Mouse (Mus musculus) forebrain, embryonic 16.5 days (tissue): ENCODE measurements around the gene Cd99l2. TPM values are rescaled to one million over a fixed set of nuclear protein-coding genes. Genes with fewer than 3 reads are reported as not detected.

Experiments
- ATAC-seq: fragments of 200-750 bp; cut with Nextera tagmentation; 2 replicates; pipeline ENCODE4 v1.8.0; 2017; ENCODE audit warnings: mild to moderate bottlenecking, moderate library complexity
- H3K27ac ChIP-seq: fragments of 300-500 bp; sonication (generic); 2 replicates; pipeline ENCODE4 v1.5.1; 2014; ENCODE audit warnings: low read length, control low read depth
- H3K27me3 ChIP-seq: fragments of 300-500 bp; sonication (generic); replicated peaks from 2 replicates; pipeline ENCODE4 v1.6.1; 2014; ENCODE audit warnings: low read length; ENCODE audit not compliant: control insufficient read depth, insufficient read depth
- H3K36me3 ChIP-seq: fragments of 300-500 bp; sonication (generic); 2 replicates; pipeline ENCODE4 v1.6.1; 2014; ENCODE audit not compliant: control insufficient read depth, insufficient read depth
- H3K4me1 ChIP-seq: fragments of 300-500 bp; sonication (generic); replicated peaks from 2 replicates; pipeline ENCODE4 v1.6.1; 2014; ENCODE audit warnings: low read length; ENCODE audit not compliant: control insufficient read depth, insufficient read depth
- H3K4me2 ChIP-seq: fragments of 300-500 bp; sonication (generic); 2 replicates; pipeline ENCODE4 v1.6.1; 2014; ENCODE audit warnings: mild to moderate bottlenecking, low read length, control low read depth
- H3K4me3 ChIP-seq: fragments of 300-500 bp; sonication (generic); replicated peaks from 2 replicates; pipeline ENCODE4 v1.5.1; 2014; ENCODE audit warnings: mild to moderate bottlenecking, low read length, control low read depth
- H3K9ac ChIP-seq: fragments of 300-500 bp; sonication (generic); replicated peaks from 2 replicates; pipeline ENCODE4 v1.6.1; 2014; ENCODE audit warnings: low read depth, low read length, control low read depth
- H3K9me3 ChIP-seq: fragments of 300-500 bp; sonication (generic); 2 replicates; pipeline ENCODE4 v1.6.1; 2016; ENCODE audit warnings: low read length; ENCODE audit not compliant: control insufficient read depth
- WGBS: fragments of 180-500 bp; shearing (Covaris S2); extraction: QIAGEN DNeasy Blood & Tissue Kit; methylation state at CpG from one replicate; pipeline ENCODE4 v1.1.7; 2014; 5-methylcytosine and 5-hydroxymethylcytosine counted together
- polyA plus RNA-seq: library from polyadenylated mRNA; unstranded; fragments of >200 nt; fragmentation: Nextera tagmentation; extraction: Ambion mirVana; gene quantifications from 2 replicates; pipeline ENCODE4 v1.2.1, GENCODE M21; 2015

Gene Cd99l2
- polyA plus RNA-seq, 1 experiment from 2014 or later = 71.6 TPM

DNA sequence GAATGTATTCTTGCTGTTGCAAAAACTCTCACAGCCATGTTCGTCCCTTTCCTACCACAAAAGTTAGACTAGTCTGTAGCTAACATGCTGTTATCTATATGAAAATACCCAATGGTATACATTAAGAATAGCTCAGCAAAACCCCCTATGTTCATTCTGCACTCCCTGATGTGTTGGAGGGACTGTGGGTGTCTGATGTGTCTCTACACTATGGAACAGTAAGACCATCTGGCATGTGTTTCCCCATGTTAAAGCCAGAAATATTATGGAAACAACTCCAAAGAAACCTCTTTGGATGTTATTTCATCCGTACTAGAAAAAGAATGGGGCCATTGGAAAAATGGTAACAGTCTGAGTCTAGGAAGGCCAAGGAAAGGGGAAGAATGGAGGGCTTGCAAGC is 57.1 kb downstream of the Cd99l2 start:
- Histone ChIP-seq H3K27me3 (no peaks in the 10 kb centered on the region), H3K27ac (no peak overlapping the region), H3K4me2 (no peak overlapping the region), H3K4me1 (no peaks in the 10 kb centered on the region), H3K36me3 (no peaks in the 10 kb centered on the region), H3K4me3 (no peak overlapping the region), H3K9me3 (no peaks in the 10 kb centered on the region), H3K9ac (no peak overlapping the region)
- ATAC-seq = no peak
- 73% methylated on average over 2 of the region's 2 CpGs for WGBS

DNA sequence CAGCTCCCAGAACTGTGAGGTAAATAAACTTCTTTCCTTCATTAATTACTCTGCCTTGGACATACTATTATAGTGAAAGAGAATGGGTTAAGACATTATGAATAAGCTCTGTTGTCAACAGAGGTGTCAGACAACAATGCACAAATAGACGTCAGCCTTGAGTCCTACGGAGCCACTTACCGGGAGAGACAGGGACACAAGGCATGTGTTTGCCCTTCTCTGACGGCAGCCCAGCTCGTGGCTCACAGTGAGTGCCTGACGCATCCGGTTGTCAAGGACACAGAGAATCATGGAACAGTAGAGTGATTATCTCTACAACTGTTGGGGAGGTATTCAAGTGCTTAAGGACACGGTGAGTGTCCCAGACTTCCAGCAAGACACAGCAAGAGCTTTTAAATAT is 57.8 kb downstream of the Cd99l2 start:
- ATAC-seq = peak; percentile 58
- no peaks in the 10 kb centered on the region for H3K9me3 ChIP-seq
- H3K4me1 ChIP-seq = no peaks in the 10 kb centered on the region
- no peak overlapping the region for H3K27ac ChIP-seq
- no peaks in the 10 kb centered on the region for H3K27me3 ChIP-seq
- no peak overlapping the region for H3K9ac ChIP-seq
- 25% methylated on average over 8 of the region's 8 CpGs for WGBS
- no peak overlapping the region for H3K4me3 ChIP-seq
- no peaks in the 10 kb centered on the region for H3K36me3 ChIP-seq
- no peak overlapping the region for H3K4me2 ChIP-seq

DNA sequence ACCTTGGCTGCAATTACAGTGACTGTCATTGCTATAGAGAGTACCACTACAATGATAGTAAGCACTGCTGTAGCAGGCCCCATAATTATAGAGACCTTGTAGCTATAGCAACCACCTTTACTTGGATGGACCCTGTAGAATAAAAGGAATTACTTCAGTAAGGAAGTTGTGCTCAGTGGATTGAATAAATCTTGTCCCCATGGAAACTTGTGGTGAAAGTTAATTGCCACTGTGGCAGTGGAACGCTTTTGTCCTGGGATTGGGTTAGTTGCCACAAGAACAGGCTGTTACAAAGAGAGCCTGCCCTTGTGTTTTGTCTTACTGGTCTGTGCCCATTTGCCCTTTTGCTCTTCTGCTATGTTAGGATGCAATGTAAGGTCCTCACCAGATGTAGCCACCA is 58.2 kb downstream of the Cd99l2 start:
- Histone ChIP-seq H3K36me3 (no peaks in the 10 kb centered on the region), H3K4me3 (no peak overlapping the region), H3K9me3 (no peaks in the 10 kb centered on the region), H3K9ac (no peak overlapping the region), H3K27me3 (no peaks in the 10 kb centered on the region), H3K27ac (no peak overlapping the region), H3K4me1 (no peaks in the 10 kb centered on the region), H3K4me2 (no peak overlapping the region)
- peak; percentile 75 for ATAC-seq
- 36% methylated on average over 1 of the region's 1 CpGs for WGBS

DNA sequence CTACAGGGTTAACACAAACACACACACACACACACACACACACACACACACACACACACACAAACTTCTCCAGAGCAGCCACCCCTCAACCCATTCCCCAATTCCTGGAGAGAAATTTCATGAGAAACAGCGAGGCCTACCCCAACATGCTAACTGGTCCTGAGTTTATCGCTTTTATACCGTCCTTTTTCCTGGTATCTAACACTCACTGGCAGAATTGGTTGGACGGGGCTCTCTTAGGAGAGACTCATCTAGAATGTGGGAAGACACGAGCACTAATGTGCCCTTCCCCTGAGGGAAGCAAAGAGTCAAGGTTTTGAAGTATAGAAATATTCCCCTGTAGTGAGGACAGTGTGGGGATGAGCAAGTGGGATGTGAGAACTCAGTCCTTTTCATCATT is 61.7 kb downstream of the Cd99l2 start:
- H3K9me3 ChIP-seq = no peaks in the 10 kb centered on the region
- no peaks in the 10 kb centered on the region for H3K27me3 ChIP-seq
- H3K27ac ChIP-seq = no peak overlapping the region
- no peaks in the 10 kb centered on the region; the same call in 1 of the 2 replicates for H3K4me1 ChIP-seq
- no peak overlapping the region for H3K9ac ChIP-seq
- ATAC-seq = no peak
- 85% methylated on average over 5 of the region's 5 CpGs for WGBS
- H3K4me3 ChIP-seq = no peak overlapping the region
- no peaks in the 10 kb centered on the region for H3K36me3 ChIP-seq
- no peak overlapping the region for H3K4me2 ChIP-seq

DNA sequence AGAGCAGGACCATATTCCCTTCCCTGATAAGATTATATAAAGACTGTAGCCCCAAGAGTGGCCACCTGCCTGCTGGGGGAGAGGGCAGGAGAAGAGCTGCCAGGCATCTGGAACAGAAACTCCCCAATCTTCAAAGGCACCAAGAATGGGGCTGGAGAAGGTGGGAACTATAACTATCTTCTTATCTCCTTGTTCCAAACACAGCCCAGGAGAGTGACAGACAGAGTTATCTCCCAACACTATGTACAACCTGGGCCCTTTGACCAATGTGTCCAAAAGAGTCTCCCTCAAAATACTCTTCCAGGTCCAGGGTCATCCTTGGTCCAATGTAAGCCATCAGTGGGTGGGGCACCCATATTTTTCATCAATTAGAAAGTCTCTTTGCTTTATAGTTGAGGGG is 65.2 kb downstream of the Cd99l2 start:
- Histone ChIP-seq H3K27ac (no peak overlapping the region), H3K4me1 (no peaks in the 10 kb centered on the region; the same call in 1 of the 2 replicates), H3K9me3 (no peaks in the 10 kb centered on the region), H3K9ac (no peak overlapping the region), H3K36me3 (no peaks in the 10 kb centered on the region), H3K4me2 (no peak overlapping the region), H3K4me3 (no peak overlapping the region), H3K27me3 (no peaks in the 10 kb centered on the region)
- ATAC-seq = no peak

DNA sequence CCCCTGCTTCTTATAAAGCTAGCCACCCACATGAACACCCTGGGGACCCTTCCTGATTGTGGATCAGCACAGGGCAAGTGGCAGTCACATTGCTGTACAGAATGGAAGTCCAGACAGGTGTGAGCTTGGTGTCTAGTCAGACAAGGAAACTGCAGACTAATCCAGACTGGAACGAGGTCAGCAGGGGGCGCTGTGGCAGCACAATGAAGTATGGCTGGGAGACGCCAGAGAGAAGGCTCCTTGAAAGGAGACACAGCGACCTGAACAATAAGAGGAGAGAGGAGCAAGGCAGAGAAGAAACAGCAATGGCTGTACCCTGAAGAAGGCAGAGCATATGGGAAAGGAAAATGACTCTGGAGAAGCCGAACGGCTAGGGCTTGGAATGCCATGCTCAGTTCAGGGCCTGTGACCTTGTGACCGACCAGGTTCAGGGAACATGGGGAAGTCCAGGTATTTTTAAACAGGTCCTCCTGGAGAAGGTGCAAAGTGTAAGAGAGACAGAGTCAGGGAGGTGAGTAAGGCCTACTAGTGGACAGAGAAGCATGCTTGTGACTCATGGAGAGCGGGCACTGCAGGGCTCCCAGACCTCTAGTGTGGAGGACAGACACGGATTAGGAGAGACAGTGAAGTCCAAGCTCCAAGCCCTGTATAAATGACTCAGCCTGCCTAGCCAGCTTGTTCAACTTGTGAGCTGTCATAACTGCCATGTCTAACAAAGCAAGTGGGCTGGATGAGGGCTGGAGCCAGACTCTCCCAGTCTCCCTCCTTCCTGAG is 66.7 kb downstream of the Cd99l2 start:
- no peak overlapping the region for H3K27ac ChIP-seq

DNA sequence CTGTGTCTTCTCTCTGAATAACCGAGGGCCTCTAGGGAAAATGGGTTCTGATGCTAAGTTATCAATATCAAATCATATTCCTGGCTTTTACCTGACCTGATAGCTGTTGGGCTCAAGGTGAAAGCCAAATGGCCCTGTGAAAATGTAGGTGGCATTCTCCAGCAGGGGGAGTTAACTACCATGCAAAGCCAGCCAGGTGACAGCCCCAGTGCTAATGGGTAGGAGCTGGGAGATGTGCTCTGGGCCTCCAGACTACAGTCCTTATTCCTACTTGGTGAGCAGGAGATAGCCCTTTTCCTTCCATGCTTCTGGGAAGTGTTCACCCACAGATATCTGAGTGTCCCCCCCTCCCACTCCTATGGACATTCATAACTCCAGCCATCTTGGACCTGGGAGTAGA is 67.8 kb downstream of the Cd99l2 start:
- Histone ChIP-seq H3K4me2 (no peak overlapping the region), H3K9me3 (no peaks in the 10 kb centered on the region), H3K4me1 (no peaks in the 10 kb centered on the region; the same call in 1 of the 2 replicates), H3K36me3 (no peaks in the 10 kb centered on the region), H3K27me3 (no peaks in the 10 kb centered on the region), H3K9ac (no peak overlapping the region), H3K27ac (no peak overlapping the region), H3K4me3 (no peak overlapping the region)
- no peak for ATAC-seq
- WGBS = 91% methylated on average over 1 of the region's 1 CpGs

More for the DNA sequence above, 66.7 kb downstream of the Cd99l2 start:
- ATAC-seq = peak; percentile 89
- no peaks in the 10 kb centered on the region; the same call in 1 of the 2 replicates for H3K4me1 ChIP-seq
- no peaks in the 10 kb centered on the region for H3K9me3 ChIP-seq
- no peak overlapping the region for H3K4me3 ChIP-seq
- H3K27me3 ChIP-seq = no peaks in the 10 kb centered on the region
- H3K36me3 ChIP-seq = no peaks in the 10 kb centered on the region
- H3K4me2 ChIP-seq = no peak overlapping the region
- 46% methylated on average over 9 of the region's 9 CpGs for WGBS
- H3K9ac ChIP-seq = no peak overlapping the region

DNA sequence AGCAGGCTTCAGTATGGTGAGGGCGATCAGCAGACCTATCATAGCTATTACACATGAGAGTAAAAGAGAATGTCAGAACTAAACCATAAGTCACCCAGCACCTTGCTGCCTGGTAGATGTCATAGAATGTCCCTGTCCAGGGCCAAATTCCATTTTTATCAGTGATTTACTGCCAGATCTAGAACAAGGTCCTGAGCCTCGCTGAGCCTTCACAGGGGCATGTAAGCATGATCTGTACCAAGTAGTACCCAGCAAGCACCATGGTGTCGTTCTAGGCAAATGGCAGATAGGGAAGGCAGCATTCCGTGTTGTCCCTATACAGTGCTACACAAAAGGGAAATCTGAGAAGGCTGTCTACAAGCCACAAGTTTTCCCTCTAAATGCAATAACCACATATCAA is 79.0 kb downstream of the Cd99l2 start:
- H3K9ac ChIP-seq = no peak overlapping the region
- 88% methylated on average over 4 of the region's 4 CpGs for WGBS
- ATAC-seq = no peak

DNA sequence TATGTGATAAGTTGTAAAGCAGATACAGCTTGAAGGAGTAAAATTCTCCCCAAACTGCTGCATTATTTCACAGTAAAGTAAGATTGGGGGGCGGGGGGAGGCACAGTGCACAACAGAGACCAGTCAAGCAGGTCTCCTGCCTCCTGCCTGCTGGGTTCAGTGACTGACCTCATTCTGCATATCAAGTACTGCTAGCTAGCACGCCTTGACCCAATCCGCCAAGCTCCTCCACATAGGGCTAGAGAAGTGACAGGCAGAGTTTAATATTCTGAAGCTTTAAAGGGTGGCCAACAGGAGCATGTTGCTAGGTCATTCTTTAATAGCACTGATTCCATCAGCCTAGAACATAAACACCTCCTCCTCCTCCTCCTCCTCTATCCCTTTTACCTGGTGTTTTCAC is 79.9 kb downstream of the Cd99l2 start:
- Histone ChIP-seq H3K9ac (no peak overlapping the region), H3K36me3 (no peaks in the 10 kb centered on the region), H3K4me1 (no peaks in the 10 kb centered on the region), H3K4me3 (no peak overlapping the region), H3K27me3 (no peaks in the 10 kb centered on the region), H3K27ac (no peak overlapping the region), H3K9me3 (no peaks in the 10 kb centered on the region), H3K4me2 (no peak overlapping the region)
- 74% methylated on average over 3 of the region's 3 CpGs for WGBS
- ATAC-seq = no peak

More for the DNA sequence above, 79.0 kb downstream of the Cd99l2 start:
- Histone ChIP-seq H3K27me3 (no peaks in the 10 kb centered on the region), H3K9me3 (no peaks in the 10 kb centered on the region), H3K36me3 (no peaks in the 10 kb centered on the region), H3K4me1 (no peaks in the 10 kb centered on the region), H3K27ac (no peak overlapping the region), H3K4me3 (no peak overlapping the region), H3K4me2 (no peak overlapping the region)

DNA sequence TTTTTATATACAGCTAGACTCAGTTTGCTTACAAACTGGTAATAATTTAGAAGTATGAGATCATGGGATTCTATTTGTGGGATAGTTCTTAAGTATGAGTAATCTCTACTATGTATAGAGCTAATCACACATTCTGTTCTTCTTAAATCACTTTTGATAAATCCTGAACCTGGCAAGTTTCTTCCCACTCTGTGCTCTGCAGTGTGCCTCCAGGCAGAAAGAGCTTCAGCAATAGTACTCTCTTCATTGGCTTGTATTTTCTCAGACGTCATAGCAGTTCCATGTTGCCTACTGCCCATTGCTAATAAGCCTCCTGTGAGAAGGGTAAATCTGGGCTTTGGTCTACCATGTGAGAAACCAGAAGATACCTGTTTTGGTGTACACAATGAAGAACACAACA is 84.3 kb downstream of the Cd99l2 start:
- Histone ChIP-seq H3K27me3 (no peaks in the 10 kb centered on the region), H3K4me3 (no peak overlapping the region), H3K36me3 (no peaks in the 10 kb centered on the region), H3K9me3 (no peaks in the 10 kb centered on the region), H3K4me2 (no peak overlapping the region), H3K4me1 (no peaks in the 10 kb centered on the region), H3K9ac (no peak overlapping the region), H3K27ac (no peak overlapping the region)
- 81% methylated on average over 1 of the region's 1 CpGs for WGBS
- ATAC-seq = no peak
